Mouse (Mus musculus): ENCODE results near the gene Zmiz1.
A peak's percentile ranks its signal among the peaks of the same experiment; 100 is the strongest.

The Zmiz1 gene

GRCm38 (mm10) chr14:25598960-25599359 lies 140.0 kb downstream of the Zmiz1 start:
- peak; percentile 67 to 75 for DNase-seq

GRCm38 (mm10) chr14:25599934-25600333 lies 140.9 kb downstream of the Zmiz1 start:
- DNase-seq = no peak

- no peak for DNase-seq
Observed at GRCm38 (mm10) chr14:25600358-25600757, 141.4 kb downstream of the Zmiz1 start.

GRCm38 (mm10) chr14:25600951-25601350 lies 142.0 kb downstream of the Zmiz1 start:
- DNase-seq = no peak

DNA sequence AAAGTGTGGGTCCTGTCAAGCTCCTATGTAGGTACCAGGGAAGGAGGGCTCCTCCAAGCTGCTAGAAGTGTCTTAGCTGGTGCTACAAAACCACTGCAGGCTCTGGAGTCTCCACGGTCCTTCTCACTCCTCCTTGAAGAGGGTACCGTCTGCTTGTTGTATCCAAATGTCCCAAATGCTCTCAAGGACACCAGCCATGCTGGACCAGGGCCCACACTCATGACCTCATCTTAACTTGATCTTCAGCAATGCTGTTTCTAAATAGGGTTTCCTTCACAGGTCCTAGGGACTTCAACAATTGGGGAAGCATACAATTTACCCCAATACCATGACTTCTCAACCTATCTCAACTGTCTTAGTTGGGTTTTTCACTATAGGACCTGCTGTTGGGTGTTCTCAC lies 143.0 kb downstream of the Zmiz1 start:
- DNase-seq = no peak

DNA sequence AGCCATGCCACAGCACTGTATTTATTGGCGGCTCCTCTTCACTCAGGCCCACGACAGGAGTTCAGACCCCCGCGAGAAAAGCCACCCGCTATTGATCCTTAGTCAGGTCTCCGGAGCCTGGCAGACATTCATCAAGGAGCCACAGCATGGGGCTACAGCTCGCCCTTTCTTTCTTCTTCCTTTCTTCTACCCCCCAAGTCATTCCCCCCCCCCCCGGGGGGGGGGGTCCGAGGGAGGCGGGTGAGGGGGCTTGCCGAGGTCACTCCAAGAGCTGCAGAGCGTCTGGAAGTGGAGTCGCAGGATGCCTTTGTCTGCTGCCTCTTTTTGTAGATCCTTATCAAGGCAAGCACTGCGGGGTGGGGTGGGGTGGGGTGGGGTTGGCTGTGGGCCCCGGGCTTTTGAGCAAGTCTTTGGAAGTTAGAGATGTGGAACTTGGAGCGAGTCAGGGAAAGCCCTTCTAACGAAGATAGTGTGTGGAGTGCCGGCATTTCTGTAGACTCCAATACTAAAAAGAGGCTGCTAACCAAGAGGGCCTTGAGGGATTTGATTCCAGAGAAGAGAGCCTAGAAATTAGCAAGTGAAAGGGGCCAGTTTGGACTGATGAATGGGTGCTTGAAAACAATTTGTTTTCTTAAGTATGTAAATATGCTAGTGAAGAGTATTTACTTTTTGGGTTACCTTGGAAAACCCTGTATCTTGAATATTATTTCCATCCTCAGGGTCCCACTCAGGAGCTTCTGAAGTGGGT lies 145.6 kb downstream of the Zmiz1 start:
- DNase-seq = no peak

GRCm38 (mm10) chr14:25606372-25607140 lies 147.6 kb downstream of the Zmiz1 start:
- DNase-seq = no peak

GRCm38 (mm10) chr14:25607141-25607967 lies 148.4 kb downstream of the Zmiz1 start:
- peak; percentile 69 to 72 for DNase-seq

GRCm38 (mm10) chr14:25607968-25608491 lies 149.0 kb downstream of the Zmiz1 start:
- peak; percentile 63 to 68 for DNase-seq

GRCm38 (mm10) chr14:25608618-25609017 lies 149.6 kb downstream of the Zmiz1 start:
- DNase-seq = no peak

- DNase-seq = no peak
Observed at GRCm38 (mm10) chr14:25609355-25609754, 150.4 kb downstream of the Zmiz1 start.

GRCm38 (mm10) chr14:25610396-25611158 lies 151.6 kb downstream of the Zmiz1 start:
- DNase-seq = peak; percentile 57 to 60

GRCm38 (mm10) chr14:25611159-25611697 lies 152.2 kb downstream of the Zmiz1 start:
- DNase-seq = no peak

DNA sequence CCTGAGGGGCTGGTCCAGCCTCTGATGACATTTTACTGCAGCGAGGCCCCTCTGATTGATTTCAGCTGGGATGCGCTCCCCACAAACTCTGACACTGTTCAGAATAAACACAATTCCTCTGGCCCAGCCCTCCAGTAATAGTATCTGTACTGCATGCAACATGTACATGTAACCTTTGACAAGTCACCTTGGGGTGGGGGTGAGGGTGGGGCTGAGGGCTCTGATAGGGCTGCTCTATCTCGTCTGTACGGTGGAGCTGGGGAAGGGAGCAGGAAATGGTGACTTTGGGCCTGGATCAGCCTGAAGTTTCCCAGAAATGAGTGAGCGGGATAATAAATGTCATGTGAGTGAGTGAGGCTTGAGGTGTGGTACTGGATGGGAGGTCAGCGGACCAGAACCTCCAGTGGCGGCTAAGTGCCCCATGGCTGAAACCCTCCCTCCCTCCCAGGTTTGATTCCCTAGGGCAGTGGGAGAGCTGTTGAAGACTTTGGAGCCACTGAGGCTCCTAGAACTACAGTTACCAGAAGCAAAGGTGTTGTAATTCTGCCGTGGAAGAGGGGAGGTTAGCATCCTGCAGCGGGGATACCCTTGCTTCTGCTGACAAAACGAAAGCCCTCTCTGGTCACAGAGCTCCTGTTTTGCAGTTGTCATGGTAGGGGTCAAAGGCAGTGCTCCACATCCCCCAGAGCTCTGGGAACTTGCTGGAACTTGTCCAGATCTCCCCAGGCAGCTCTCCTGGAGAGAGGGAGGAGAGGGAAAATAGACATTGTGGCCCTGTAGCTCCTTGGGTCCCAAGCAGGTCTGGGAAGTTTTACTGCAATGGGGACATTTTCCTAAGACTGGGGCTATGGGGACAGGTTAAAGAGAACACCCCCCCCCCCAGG lies 153.1 kb downstream of the Zmiz1 start:
- no peak for DNase-seq

DNA sequence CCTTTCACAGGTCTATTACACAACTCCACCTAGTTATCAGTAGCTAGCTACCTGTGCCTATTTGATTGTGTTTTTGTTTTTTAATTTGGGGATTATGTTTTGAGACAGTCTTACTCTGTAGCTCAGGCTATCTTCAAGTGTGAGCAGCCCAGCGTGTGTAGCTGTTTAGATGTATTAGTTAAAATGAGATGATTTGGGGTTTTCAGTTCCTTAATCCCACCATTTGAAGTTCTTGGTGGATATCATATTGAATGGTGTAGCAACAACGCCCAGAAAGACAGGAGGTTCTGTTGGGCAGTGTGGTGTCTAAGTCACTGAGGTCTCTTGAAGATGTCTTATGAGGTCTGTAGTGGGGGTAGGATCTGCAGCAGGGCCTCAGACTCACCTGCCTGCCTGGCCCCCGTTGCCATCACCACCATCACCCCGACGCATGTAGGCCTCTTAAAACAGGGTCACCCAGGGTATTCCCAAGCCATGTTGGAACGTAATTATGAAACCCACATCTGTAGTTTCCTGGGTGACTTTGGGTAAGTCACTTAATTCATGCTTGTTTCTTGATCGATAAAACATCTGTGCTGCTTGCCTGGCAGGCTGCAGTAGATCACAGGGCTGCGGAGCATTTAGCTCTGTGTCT lies 155.1 kb downstream of the Zmiz1 start:
- no peak for DNase-seq

DNA sequence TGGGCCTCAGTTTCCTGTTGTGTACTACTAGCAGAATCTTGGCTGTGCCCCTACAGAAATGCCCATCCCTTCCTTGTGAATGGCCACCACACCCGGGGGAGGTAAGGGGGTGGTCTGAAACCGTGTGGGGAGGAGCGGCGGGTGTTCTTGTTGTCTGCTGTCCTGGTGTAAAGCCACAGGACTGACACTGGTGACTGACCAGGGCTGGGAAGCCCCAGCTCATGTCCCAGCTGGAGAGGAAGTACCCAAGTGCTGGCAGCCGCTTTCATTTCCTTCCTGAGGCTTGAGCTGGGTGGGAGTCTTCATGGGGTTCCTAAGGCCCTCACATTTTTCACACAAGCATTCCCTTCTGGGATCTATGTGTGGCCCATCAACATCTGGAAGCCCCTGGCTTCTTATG lies 155.7 kb downstream of the Zmiz1 start:
- no peak for DNase-seq

DNA sequence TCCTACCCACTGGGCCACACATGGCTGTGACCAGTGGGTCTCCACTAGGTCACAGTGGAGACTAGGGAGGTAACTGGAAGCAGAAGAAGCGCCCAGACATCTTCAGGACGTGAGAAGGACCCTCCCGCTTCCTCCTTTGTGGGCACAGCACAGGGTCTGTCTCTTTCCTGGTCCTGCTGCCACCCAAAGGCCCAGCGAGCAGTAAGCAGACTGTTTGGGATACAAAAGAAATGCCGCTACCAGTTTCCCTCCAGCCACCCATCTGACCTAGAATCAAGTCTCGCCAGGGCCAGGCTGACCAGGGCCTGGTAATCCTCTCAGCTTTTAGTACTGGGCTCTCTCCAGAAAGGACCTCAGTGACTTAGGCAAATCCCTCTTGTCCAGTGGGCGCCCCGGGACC lies 156.6 kb downstream of the Zmiz1 start:
- DNase-seq = no peak

GRCm38 (mm10) chr14:25616009-25616723 lies 157.2 kb downstream of the Zmiz1 start:
- DNase-seq = no peak

DNA sequence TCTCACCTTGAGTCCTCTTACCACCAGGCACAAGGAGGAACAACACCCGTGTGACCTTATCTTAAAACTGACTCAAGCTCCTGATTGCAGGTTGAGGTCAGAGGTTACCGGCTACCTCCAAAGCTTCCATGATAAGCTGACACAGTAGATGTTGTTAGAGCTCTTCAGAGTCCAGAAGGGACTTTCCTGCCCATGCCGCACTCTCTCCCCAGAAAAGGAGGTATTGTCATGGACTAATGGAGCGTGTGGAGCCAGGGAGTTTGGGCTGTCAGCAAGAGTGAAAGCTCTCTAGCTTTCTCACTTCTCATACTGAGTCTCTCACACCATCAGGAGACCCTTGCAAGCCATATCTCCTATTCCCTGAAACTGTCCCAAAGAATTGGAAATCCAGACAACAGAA lies 158.3 kb downstream of the Zmiz1 start:
- no peak for DNase-seq
